Mouse (Mus musculus): ENCODE results near the gene Casz1.

DNA sequence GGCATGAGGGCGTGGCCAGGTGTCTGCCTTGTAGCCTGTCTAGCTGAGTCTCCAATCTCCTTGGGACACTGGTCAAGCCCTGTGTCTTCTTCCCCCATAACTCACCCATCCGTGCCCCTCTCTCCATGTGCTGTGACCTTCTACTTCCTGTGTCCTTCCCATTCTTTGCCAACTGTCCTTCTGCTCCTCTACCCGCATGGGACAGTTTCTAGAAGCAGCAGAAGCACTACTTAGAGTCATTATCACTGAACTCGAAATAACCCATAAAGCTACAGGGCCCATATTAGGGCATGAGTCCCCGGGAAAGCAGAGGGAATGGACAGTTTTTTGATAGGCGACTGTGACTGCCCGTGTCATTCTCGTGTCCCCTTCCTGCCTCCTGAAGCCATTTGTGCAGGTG lies 72.6 kb downstream of the Casz1 start:
- TF ChIP-seq POLR2A (IDR thresholded peaks at IDR 0.05; ENCODE audit: insufficient read depth, low read depth, low read length) (no peak), CTCF (IDR thresholded peaks at IDR 0.05) (no peak)

Measured in heart, adult 2 months (tissue).